Mouse (Mus musculus): Measurements from ENCODE around the gene Rftn1. TPM values are rescaled to one million over a fixed set of nuclear protein-coding genes. Genes with fewer than 3 reads are reported as not detected.
A peak's percentile ranks its signal among the peaks of the same experiment; 100 is the strongest.

The Rftn1 gene
- polyA plus RNA-seq, 1 experiment from 2014 or later, result 14.8 TPM

- no peaks in the 10 kb centered on the region for H3K27me3 ChIP-seq (replicated peaks; ENCODE audit: control insufficient read depth, insufficient read depth, low read length)
- H3K4me1 ChIP-seq (ENCODE audit: control insufficient read depth, insufficient read depth, low read length), result no peaks in the 10 kb centered on the region
- 98% methylated on average over 6 of the region's 6 CpGs for WGBS
- H3K4me3 ChIP-seq (ENCODE audit: low read depth, low read length), result no peak overlapping the region
- ATAC-seq (no peak), DNase-seq (ENCODE audit: low spot score) (no peak)
- H3K27ac ChIP-seq (ENCODE audit: low read depth, low read length), result no peak overlapping the region
- no peak overlapping the region for H3K4me2 ChIP-seq (ENCODE audit: low read length)
- H3K9me3 ChIP-seq (replicated peaks; ENCODE audit: control insufficient read depth, low read length), result no peaks in the 10 kb centered on the region
- no peak overlapping the region for H3K9ac ChIP-seq (ENCODE audit: low read length)
- H3K36me3 ChIP-seq (ENCODE audit: control insufficient read depth, insufficient read depth, low read length), result no peaks in the 10 kb centered on the region
Measured at GRCm38 (mm10) chr17:50078749-50079148, 111.7 kb downstream of the Rftn1 start.

DNA sequence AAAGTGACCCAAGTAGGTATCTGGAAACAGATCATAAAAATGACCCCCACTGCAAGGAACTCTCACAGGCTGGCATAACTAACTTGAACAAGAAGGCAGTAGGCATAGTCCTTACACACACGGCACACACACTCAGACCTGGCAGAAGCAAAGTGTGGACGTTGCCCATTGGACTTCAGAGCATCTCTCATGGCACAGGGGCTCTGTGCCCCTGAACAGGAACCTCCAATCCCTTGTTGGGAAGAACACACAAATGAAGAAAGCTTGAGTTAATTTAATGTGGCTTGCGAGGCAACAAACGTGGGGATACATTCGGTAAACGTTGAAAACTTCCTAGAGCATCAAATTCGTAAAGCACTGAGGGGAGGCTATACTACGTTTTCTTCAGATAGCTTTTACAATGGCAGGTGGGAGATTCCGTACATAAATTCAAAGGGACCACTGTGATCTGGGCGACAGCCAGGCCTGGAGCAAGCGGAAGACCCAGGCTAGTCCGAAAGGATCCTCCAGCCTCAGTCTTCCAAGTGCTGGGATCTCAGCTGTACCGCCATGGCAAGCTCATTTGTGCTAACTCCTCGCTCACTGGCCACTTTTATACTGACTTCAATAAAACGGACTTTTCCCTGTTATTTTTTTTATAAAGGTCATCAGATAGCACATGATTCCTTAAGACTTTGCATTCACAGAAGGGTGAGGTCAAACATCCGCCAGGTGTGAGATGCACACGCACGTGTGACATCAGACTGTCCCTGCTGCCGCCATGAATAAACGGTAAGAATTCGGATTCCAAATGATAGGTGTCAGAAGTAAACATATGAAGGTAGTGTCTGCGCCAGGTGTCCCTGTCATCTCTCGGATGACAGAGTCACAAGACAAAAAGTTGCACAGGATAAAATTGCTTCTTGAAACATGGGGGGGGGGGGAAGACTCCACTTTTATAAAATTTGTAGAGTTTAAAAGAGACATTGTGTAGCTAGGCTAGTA, 117.2 kb downstream of the Rftn1 start:
- 95% methylated on average over 23 of the region's 23 CpGs for WGBS
- no peak for ATAC-seq
- H3K36me3 ChIP-seq (ENCODE audit: control insufficient read depth, insufficient read depth, low read length), result no peaks in the 10 kb centered on the region
- H3K4me2 ChIP-seq (ENCODE audit: low read length), result no peak overlapping the region
- DNase-seq (ENCODE audit: low spot score), result no peak
- no peak overlapping the region for H3K9ac ChIP-seq (ENCODE audit: low read length)
- no peaks in the 10 kb centered on the region for H3K9me3 ChIP-seq (replicated peaks; ENCODE audit: control insufficient read depth, low read length)
- no peak overlapping the region for H3K4me3 ChIP-seq (ENCODE audit: low read depth, low read length)
- H3K4me1 ChIP-seq (ENCODE audit: control insufficient read depth, insufficient read depth, low read length), result peaks cover 2% of the 10 kb centered on the region; the same call in 1 of the 2 replicates
- H3K27me3 ChIP-seq (replicated peaks; ENCODE audit: control insufficient read depth, insufficient read depth, low read length), result no peaks in the 10 kb centered on the region
- no peak overlapping the region for H3K27ac ChIP-seq (ENCODE audit: low read depth, low read length)

- H3K27me3 ChIP-seq (replicated peaks; ENCODE audit: control insufficient read depth, insufficient read depth, low read length), result no peaks in the 10 kb centered on the region
- WGBS, result 85% methylated on average over 6 of the region's 6 CpGs
- no peaks in the 10 kb centered on the region for H3K36me3 ChIP-seq (ENCODE audit: control insufficient read depth, insufficient read depth, low read length)
- DNase-seq (ENCODE audit: low spot score) (no peak), ATAC-seq (no peak)
- H3K9ac ChIP-seq (ENCODE audit: low read length), result no peak overlapping the region
- H3K27ac ChIP-seq (ENCODE audit: low read depth, low read length), result no peak overlapping the region
- H3K4me3 ChIP-seq (ENCODE audit: low read depth, low read length), result no peak overlapping the region
- no peaks in the 10 kb centered on the region for H3K9me3 ChIP-seq (replicated peaks; ENCODE audit: control insufficient read depth, low read length)
- peaks cover 2% of the 10 kb centered on the region; the same call in 1 of the 2 replicates for H3K4me1 ChIP-seq (ENCODE audit: control insufficient read depth, insufficient read depth, low read length)
- no peak overlapping the region for H3K4me2 ChIP-seq (ENCODE audit: low read length)
Measured at GRCm38 (mm10) chr17:50071602-50071988, 118.9 kb downstream of the Rftn1 start.

DNA sequence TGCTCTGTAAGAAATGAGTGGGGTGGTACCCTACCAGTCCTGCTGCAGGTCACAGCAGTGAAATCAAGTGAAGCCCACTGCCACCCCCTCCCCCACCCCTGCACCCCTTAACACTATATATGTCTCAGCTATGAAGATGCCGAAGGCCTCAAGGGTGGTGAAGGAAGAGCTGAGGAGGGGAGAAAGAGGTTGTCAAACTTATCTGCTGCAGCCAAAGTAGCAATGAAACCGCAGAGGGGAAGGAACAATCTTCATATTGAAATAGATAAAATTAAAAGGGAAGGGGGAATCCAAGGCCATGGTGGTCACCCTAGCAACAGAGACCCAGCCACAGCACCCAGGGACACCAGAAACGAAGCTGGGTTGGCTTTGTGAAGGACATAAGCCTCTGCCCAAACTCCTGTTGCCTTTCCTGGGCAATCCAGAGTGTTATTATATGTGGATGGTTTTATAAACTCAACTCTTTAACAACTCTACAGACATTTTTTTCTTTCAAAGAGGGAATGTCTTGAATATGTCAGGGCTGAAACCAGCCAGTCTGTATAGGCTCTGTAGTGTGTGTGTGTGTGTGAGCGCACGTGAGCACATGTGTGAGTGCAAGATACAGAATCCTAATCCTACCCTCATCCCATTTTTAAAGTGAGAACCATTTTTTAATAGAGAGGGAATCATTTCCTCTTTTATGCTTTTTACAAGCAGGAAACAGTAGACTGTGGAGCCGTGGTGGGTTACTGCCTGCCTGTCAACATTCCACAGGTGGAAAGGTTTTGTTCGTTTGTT, 119.5 kb downstream of the Rftn1 start:
- Histone ChIP-seq H3K4me2 (ENCODE audit: low read length) (no peak overlapping the region), H3K9me3 (replicated peaks; ENCODE audit: control insufficient read depth, low read length) (no peaks in the 10 kb centered on the region), H3K36me3 (ENCODE audit: control insufficient read depth, insufficient read depth, low read length) (no peaks in the 10 kb centered on the region), H3K27ac (ENCODE audit: low read depth, low read length) (no peak overlapping the region), H3K27me3 (replicated peaks; ENCODE audit: control insufficient read depth, insufficient read depth, low read length) (no peaks in the 10 kb centered on the region), H3K4me1 (ENCODE audit: control insufficient read depth, insufficient read depth, low read length) (peaks cover 2% of the 10 kb centered on the region; the same call in 1 of the 2 replicates), H3K9ac (ENCODE audit: low read length) (no peak overlapping the region), H3K4me3 (ENCODE audit: low read depth, low read length) (no peak overlapping the region)
- 88% methylated on average over 7 of the region's 7 CpGs for WGBS
- ATAC-seq (no peak), DNase-seq (ENCODE audit: low spot score) (no peak)

DNA sequence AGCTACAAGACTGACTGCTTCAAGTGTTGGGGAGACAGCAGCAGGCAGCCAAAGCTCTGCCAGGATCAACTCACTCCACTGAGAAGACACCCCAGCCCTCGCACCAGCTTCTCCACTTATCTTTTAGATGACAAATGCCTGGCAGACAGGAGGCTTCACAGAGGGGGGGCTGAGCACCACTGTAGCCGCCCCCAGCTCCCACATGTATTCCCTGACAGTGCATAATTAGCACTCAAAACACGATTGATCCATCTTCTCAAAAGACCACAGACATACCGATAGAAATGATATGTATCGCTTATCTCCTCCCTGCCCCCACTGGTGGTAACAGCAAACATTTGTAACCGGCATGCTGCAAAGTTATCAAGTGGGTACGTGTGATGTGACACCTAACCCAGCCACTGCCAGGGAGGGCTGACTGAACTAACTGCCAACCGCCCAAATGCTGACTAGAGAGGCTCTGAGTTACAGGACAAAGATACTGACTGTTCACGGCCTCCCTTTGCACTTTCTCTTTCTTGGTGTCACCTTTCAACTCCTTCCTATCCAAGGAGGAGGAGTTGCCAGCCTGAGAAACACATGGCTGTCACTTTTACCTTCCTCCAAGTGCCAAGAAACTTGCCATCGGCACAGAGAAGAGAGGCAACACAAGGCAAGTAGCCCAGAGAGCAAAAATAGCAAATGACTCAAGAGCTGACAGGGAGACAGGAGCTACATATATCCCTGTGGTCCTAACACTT, 120.4 kb downstream of the Rftn1 start:
- 51% methylated on average over 10 of the region's 10 CpGs for WGBS
- H3K36me3 ChIP-seq (ENCODE audit: control insufficient read depth, insufficient read depth, low read length), result no peaks in the 10 kb centered on the region
- DNase-seq (ENCODE audit: low spot score) (peak; percentile 64), ATAC-seq (peak; percentile 79)
- no peak overlapping the region for H3K4me2 ChIP-seq (ENCODE audit: low read length)
- no peaks in the 10 kb centered on the region for H3K9me3 ChIP-seq (replicated peaks; ENCODE audit: control insufficient read depth, low read length)
- H3K27ac ChIP-seq (ENCODE audit: low read depth, low read length), result no peak overlapping the region; the same call in 1 of the 2 replicates
- peaks cover 2% of the 10 kb centered on the region; the same call in 1 of the 2 replicates for H3K4me1 ChIP-seq (ENCODE audit: control insufficient read depth, insufficient read depth, low read length)
- H3K9ac ChIP-seq (ENCODE audit: low read length), result no peak overlapping the region
- H3K27me3 ChIP-seq (replicated peaks; ENCODE audit: control insufficient read depth, insufficient read depth, low read length), result no peaks in the 10 kb centered on the region
- H3K4me3 ChIP-seq (ENCODE audit: low read depth, low read length), result no peak overlapping the region

- Histone ChIP-seq H3K4me2 (ENCODE audit: low read length) (no peak overlapping the region), H3K27me3 (replicated peaks; ENCODE audit: control insufficient read depth, insufficient read depth, low read length) (no peaks in the 10 kb centered on the region), H3K9me3 (replicated peaks; ENCODE audit: control insufficient read depth, low read length) (no peaks in the 10 kb centered on the region), H3K27ac (ENCODE audit: low read depth, low read length) (no peak overlapping the region), H3K36me3 (ENCODE audit: control insufficient read depth, insufficient read depth, low read length) (no peaks in the 10 kb centered on the region), H3K9ac (ENCODE audit: low read length) (no peak overlapping the region), H3K4me3 (ENCODE audit: low read depth, low read length) (no peak overlapping the region), H3K4me1 (ENCODE audit: control insufficient read depth, insufficient read depth, low read length) (peaks cover 2% of the 10 kb centered on the region; the same call in 1 of the 2 replicates)
- 84% methylated on average over 5 of the region's 5 CpGs for WGBS
- no peak for DNase-seq (ENCODE audit: low spot score)
- ATAC-seq, result no peak
Measured at GRCm38 (mm10) chr17:50069205-50069604, 121.3 kb downstream of the Rftn1 start.

DNA sequence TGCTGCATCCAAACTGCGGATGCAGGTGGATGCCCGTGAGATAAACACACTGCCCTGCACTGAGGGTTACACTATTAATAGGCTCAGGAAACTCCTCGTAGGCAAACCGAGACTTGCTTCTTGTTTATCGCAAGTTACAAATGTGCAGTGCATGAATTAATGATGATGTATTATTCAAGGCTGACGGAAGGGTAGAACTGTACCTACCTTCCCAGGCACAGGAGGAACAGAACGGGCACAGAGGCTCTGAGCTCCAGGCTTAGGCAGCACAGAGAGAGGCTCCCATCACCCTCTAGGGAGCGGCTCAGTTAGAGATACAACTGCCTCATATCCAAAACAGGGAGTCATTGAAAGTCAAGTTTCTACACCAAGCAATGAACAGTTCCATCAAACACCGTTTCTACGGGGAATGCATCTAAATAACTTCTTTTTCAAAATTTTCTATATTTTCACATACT, 121.8 kb downstream of the Rftn1 start:
- H3K4me2 ChIP-seq (ENCODE audit: low read length), result no peak overlapping the region
- H3K4me3 ChIP-seq (ENCODE audit: low read depth, low read length), result no peak overlapping the region
- 93% methylated on average over 10 of the region's 10 CpGs for whole genome bisulfite sequencing
- H3K4me1 ChIP-seq (ENCODE audit: control insufficient read depth, insufficient read depth, low read length), result peaks cover 2% of the 10 kb centered on the region; the same call in 1 of the 2 replicates
- no peak overlapping the region for H3K27ac ChIP-seq (ENCODE audit: low read depth, low read length)
- no peaks in the 10 kb centered on the region for H3K36me3 ChIP-seq (ENCODE audit: control insufficient read depth, insufficient read depth, low read length)
- DNase-seq (ENCODE audit: low spot score) (no peak), ATAC-seq (no peak)
- no peaks in the 10 kb centered on the region for H3K9me3 ChIP-seq (replicated peaks; ENCODE audit: control insufficient read depth, low read length)
- H3K27me3 ChIP-seq (replicated peaks; ENCODE audit: control insufficient read depth, insufficient read depth, low read length), result no peaks in the 10 kb centered on the region
- no peak overlapping the region for H3K9ac ChIP-seq (ENCODE audit: low read length)

Data from forebrain, embryonic 14.5 days (tissue).